ENCODE assay signal across 9 mouse cellular contexts in genomic region chr5:23502317-23502937, GRCm38 (mm10).
DNase-seq lines count a peak whose midpoint lies in the region; ATAC-seq lines count a peak whose summit lies in the region.
"Had no signal": no experiment of that assay in that cellular context is flagged by ENCODE, and none has a peak within 500 bp of the region (broad histone marks: within the 10 kb centered on the region; RNA-seq: fewer than 3 reads in every experiment).

No protein-coding gene starts in this region.

- no peak overlapping the region for H3K27ac ChIP-seq in liver, embryonic 11.5 days (ENCODE audit: low read depth, low read length)
- no peak overlapping the region for H3K27ac ChIP-seq in intestine, embryonic 15.5 days
- H3K27ac ChIP-seq in neural tube, embryonic 12.5 days, result no peak overlapping the region

- DNase-seq in cerebellum, adult 9-11 months, result peak; percentile 31
- DNase-seq in cerebellum, adult 9-10 months, result no peak
- no peak for DNase-seq in liver, embryonic 11.5 days (ENCODE audit: low spot score)
- no peak for DNase-seq in liver
- no peak for DNase-seq in spleen, postnatal 10 days (ENCODE audit: low spot score in 2 of 2)
- no peak for DNase-seq in yolk sac, embryonic 10.5 days (ENCODE audit: low spot score)
- DNase-seq: kidney, adult 2 months had no signal

- H3K4me1 ChIP-seq in liver, embryonic 11.5 days (replicated peaks; ENCODE audit: control insufficient read depth, insufficient read depth, low read length), result no peaks in the 10 kb centered on the region
- no peaks in the 10 kb centered on the region for H3K4me1 ChIP-seq in intestine, embryonic 15.5 days (replicated peaks)
- no peaks in the 10 kb centered on the region for H3K4me1 ChIP-seq in neural tube, embryonic 12.5 days

- peaks cover 43% of the 10 kb centered on the region for H3K36me3 ChIP-seq in liver, embryonic 11.5 days (ENCODE audit: control insufficient read depth, insufficient read depth, low read length)
- H3K36me3 ChIP-seq in intestine, embryonic 15.5 days, result peaks cover 29% of the 10 kb centered on the region
- peaks cover 51% of the 10 kb centered on the region for H3K36me3 ChIP-seq in neural tube, embryonic 12.5 days

- H3K4me3 ChIP-seq in liver, embryonic 11.5 days (ENCODE audit: low read depth, low read length), result no peak overlapping the region
- H3K4me3 ChIP-seq in intestine, embryonic 15.5 days (replicated peaks), result no peak overlapping the region
- H3K4me3 ChIP-seq in neural tube, embryonic 12.5 days, result no peak overlapping the region

- H3K9me3 ChIP-seq in liver, embryonic 11.5 days (ENCODE audit: control insufficient read depth, low read length), result no peaks in the 10 kb centered on the region
- no peaks in the 10 kb centered on the region for H3K9me3 ChIP-seq in intestine, embryonic 15.5 days
- no peaks in the 10 kb centered on the region for H3K9me3 ChIP-seq in neural tube, embryonic 12.5 days

- H3K27me3 ChIP-seq in liver, embryonic 11.5 days (replicated peaks; ENCODE audit: control insufficient read depth, insufficient read depth, low read length), result no peaks in the 10 kb centered on the region
- no peaks in the 10 kb centered on the region for H3K27me3 ChIP-seq in intestine, embryonic 15.5 days (replicated peaks)
- no peaks in the 10 kb centered on the region for H3K27me3 ChIP-seq in neural tube, embryonic 12.5 days (replicated peaks)

- H3K4me2 ChIP-seq in liver, embryonic 11.5 days, result no peak overlapping the region
- H3K4me2 ChIP-seq in intestine, embryonic 15.5 days (replicated peaks), result no peak overlapping the region
- no peak overlapping the region for H3K4me2 ChIP-seq in neural tube, embryonic 12.5 days (replicated peaks)

- WGBS in liver, embryonic 11.5 days, result 85% methylated on average over 13 of the region's 13 CpGs
- 81% methylated on average over 13 of the region's 13 CpGs for WGBS in intestine, embryonic 15.5 days
- WGBS in neural tube, embryonic 12.5 days, result 72% methylated on average over 12 of the region's 13 CpGs

- peak; percentile 47; the same call in 1 of the 2 replicates for ATAC-seq in liver, embryonic 11.5 days (replicated peaks; ENCODE audit: low FRiP score)
- peak; percentile 42; the same call in 1 of the 2 replicates for ATAC-seq in intestine, embryonic 15.5 days
- ATAC-seq in neural tube, embryonic 12.5 days (ENCODE audit: low FRiP score, low read depth), result peak; percentile 33; the same call in 1 of the 2 replicates

- no peak overlapping the region for H3K9ac ChIP-seq in liver, embryonic 11.5 days (ENCODE audit: low read depth, low read length)
- no peak overlapping the region for H3K9ac ChIP-seq in intestine, embryonic 15.5 days
- no peak overlapping the region for H3K9ac ChIP-seq in neural tube, embryonic 12.5 days
